Mouse (Mus musculus): Measurements from ENCODE around the gene Gtpbp1.

- no peak for TF ChIP-seq CTCF (conservative IDR thresholded peaks at IDR 0.05; ENCODE audit: insufficient read depth, insufficient read length, low read depth, low read length)
- no peak for TF ChIP-seq POLR2A (IDR thresholded peaks at IDR 0.05; ENCODE audit: low read depth, low read length)
Observed at GRCm38 (mm10) chr15:79753873-79754272, 63.2 kb downstream of the Gtpbp1 start.
